Mouse (Mus musculus) liver, embryonic 14.5 days (tissue): ENCODE results near the gene Mlkl. TPM values are rescaled to one million over a fixed set of nuclear protein-coding genes. Genes with fewer than 3 reads are reported as not detected.

Experiments
- ATAC-seq: fragments of 200-750 bp; cut with Nextera tagmentation; 2 replicates; pipeline ENCODE4 v1.8.0; 2017; ENCODE audit warnings: moderate number of reproducible peaks, mild to moderate bottlenecking, moderate library complexity; ENCODE audit not compliant: insufficient read depth
- DNase-seq, 3 experiments: peaks; one replicate each; pipeline ENCODE4 v3.0.0-alpha.2; 2012 to 2013; ENCODE audit warnings: low read depth in 3 of 3, low spot score in 3 of 3
- H3K27ac ChIP-seq: fragments of 300-500 bp; sonication (generic); 2 replicates; pipeline ENCODE4 v1.5.1; 2014; ENCODE audit warnings: moderate library complexity, mild to moderate bottlenecking, control low read depth, inconsistent platforms
- H3K27me3 ChIP-seq: fragments of 300-500 bp; sonication (generic); 2 replicates; pipeline ENCODE4 v1.6.1; 2014; ENCODE audit warnings: mild to moderate bottlenecking, low read length, moderate library complexity; ENCODE audit not compliant: control insufficient read depth, insufficient read depth
- H3K36me3 ChIP-seq: fragments of 300-500 bp; sonication (generic); replicated peaks from 2 replicates; pipeline ENCODE4 v1.6.1; 2014; ENCODE audit warnings: low read depth; ENCODE audit not compliant: control insufficient read depth, insufficient read depth
- H3K4me1 ChIP-seq, 2 experiments: fragments of 200-500 bp in 1 of 2; fragments of 300-500 bp in 1 of 2; sonication (generic) in 1 of 2; replicated peaks; 2 replicates each; pipeline ENCODE4 v1.6.1; 2012 to 2014; ENCODE audit warnings: antibody characterized with exemption in 1 of 2, inconsistent platforms in 1 of 2, low read length in 1 of 2; ENCODE audit not compliant: control insufficient read depth in 2 of 2, insufficient read depth in 2 of 2
- H3K4me2 ChIP-seq: fragments of 300-500 bp; sonication (generic); 2 replicates; pipeline ENCODE4 v1.6.1; 2014; ENCODE audit warnings: low read depth, mild to moderate bottlenecking, control low read depth, moderate library complexity
- H3K4me3 ChIP-seq, 2 experiments: fragments of 200-500 bp in 1 of 2; fragments of 300-500 bp in 1 of 2; sonication (generic) in 1 of 2; 2 replicates each; pipeline ENCODE4 v1.5.1; 2012 to 2014; ENCODE audit warnings: low read depth in 2 of 2, low read length in 2 of 2, mild to moderate bottlenecking in 2 of 2, control low read depth in 1 of 2, inconsistent platforms in 1 of 2, moderate library complexity in 1 of 2; ENCODE audit not compliant: insufficient read depth in 1 of 2
- H3K9ac ChIP-seq: fragments of 300-500 bp; sonication (generic); replicated peaks from 2 replicates; pipeline ENCODE4 v1.6.1; 2014; ENCODE audit warnings: mild to moderate bottlenecking, control low read depth, moderate library complexity
- H3K9me3 ChIP-seq: fragments of 300-500 bp; sonication (generic); 2 replicates; pipeline ENCODE4 v1.6.1; 2016; ENCODE audit warnings: low read length, mixed read lengths; ENCODE audit not compliant: control insufficient read depth
- CTCF ChIP-seq: IDR thresholded peaks from 2 replicates; pipeline ENCODE4 v1.5.1; 2016; ENCODE audit warnings: antibody characterized with exemption, low read depth, control low read depth
- EP300 ChIP-seq: IDR thresholded peaks from 2 replicates; pipeline ENCODE4 v1.6.1; 2016; ENCODE audit warnings: antibody characterized with exemption, low read depth
- WGBS: fragments of 180-500 bp; shearing (Covaris S2); extraction: QIAGEN DNeasy Blood & Tissue Kit; methylation state at CpG from one replicate; pipeline ENCODE4 v1.1.7; 2014; ENCODE audit not compliant: insufficient replicate concordance; 5-methylcytosine and 5-hydroxymethylcytosine counted together
- polyA plus RNA-seq, 2 experiments: library from polyadenylated mRNA; depleted of rRNA in 1 of 2; stranded (reverse) in 1 of 2; unstranded in 1 of 2; fragments of >200 nt; fragmentation: Nextera tagmentation in 1 of 2; extraction: Ambion mirVana in 1 of 2; gene quantifications; 2 replicates each; pipeline versions ENCODE4 v1.2.1 to v1.2.3; 2012 to 2014

The Mlkl gene
- polyA plus RNA-seq, 2 experiments, result 1.6 to 2.8 TPM

- TF ChIP-seq EP300 (no peak), CTCF (no peak)
- no peak for ATAC-seq
Measured at GRCm38 (mm10) chr8:111367350-111367749, 29.4 kb upstream of the Mlkl start.

GRCm38 (mm10) chr8:111366610-111367234, 28.7 kb upstream of the Mlkl start:
- Histone ChIP-seq H3K9ac (no peak overlapping the region), H3K9me3 (no peaks in the 10 kb centered on the region), H3K4me1 (no peaks in the 10 kb centered on the region; a peak in 1 of 4 replicates), H3K4me2 (no peak overlapping the region), H3K27ac (no peak overlapping the region), H3K27me3 (no peaks in the 10 kb centered on the region), H3K4me3 (no peak overlapping the region), H3K36me3 (no peaks in the 10 kb centered on the region)
- DNase-seq, result no peak
- ATAC-seq, result no peak
- 37% methylated on average over 14 of the region's 14 CpGs for WGBS
- no peak for TF ChIP-seq CTCF

More at GRCm38 (mm10) chr8:111367350-111367749, 29.4 kb upstream of the Mlkl start:
- 81% methylated on average over 8 of the region's 8 CpGs for WGBS
- no peak overlapping the region for H3K4me3 ChIP-seq
- H3K9me3 ChIP-seq, result no peaks in the 10 kb centered on the region
- no peak overlapping the region for H3K9ac ChIP-seq
- no peak for DNase-seq
- H3K4me1 ChIP-seq, result no peaks in the 10 kb centered on the region; a peak in 1 of 4 replicates
- H3K27me3 ChIP-seq, result no peaks in the 10 kb centered on the region
- no peaks in the 10 kb centered on the region for H3K36me3 ChIP-seq
- no peak overlapping the region for H3K4me2 ChIP-seq
- no peak overlapping the region for H3K27ac ChIP-seq

GRCm38 (mm10) chr8:111363489-111363888, 25.5 kb upstream of the Mlkl start:
- Histone ChIP-seq H3K27me3 (no peaks in the 10 kb centered on the region), H3K4me3 (no peak overlapping the region), H3K4me1 (no peaks in the 10 kb centered on the region), H3K9ac (no peak overlapping the region), H3K4me2 (no peak overlapping the region), H3K36me3 (no peaks in the 10 kb centered on the region), H3K9me3 (no peaks in the 10 kb centered on the region), H3K27ac (no peak overlapping the region)
- no peak for ATAC-seq
- WGBS, result 71% methylated on average over 8 of the region's 8 CpGs
- TF ChIP-seq EP300 (no peak), CTCF (no peak)
- no peak for DNase-seq

DNA sequence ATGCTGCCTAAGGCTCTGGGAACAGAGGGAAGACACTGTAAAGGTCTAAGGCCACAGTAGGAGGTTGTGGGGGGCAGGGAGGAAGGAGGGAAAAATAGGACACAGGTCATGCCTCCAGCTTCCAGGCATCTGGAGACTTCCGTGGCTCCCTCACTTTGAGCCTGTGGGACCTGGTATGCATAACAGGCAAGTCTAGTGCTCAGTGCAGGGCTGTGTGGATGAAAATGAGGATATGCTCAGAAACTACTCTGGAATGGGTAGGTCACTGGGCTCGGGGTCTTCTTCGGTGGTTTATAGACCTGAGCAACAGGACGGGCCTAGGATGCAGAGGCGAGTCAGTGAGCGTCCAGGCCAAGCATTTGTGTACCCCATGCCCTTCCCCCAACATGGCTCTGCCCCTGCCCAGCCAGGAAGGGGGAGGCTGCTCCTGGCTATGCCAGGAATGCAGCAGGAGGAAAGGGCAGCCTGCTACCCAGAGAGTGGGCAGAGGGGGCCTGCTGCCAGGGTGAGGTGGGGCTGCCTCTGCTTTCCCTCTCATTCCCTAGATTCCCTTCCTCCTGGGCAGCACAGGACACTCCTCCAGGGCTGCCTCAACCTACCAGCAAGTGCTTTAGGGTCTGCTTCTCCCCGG, 22.7 kb upstream of the Mlkl start:
- H3K4me2 ChIP-seq, result no peak overlapping the region
- H3K36me3 ChIP-seq, result no peaks in the 10 kb centered on the region
- H3K9ac ChIP-seq, result no peak overlapping the region
- TF ChIP-seq EP300, result no peak
- TF ChIP-seq CTCF, result no peak
- no peaks in the 10 kb centered on the region for H3K9me3 ChIP-seq
- H3K27me3 ChIP-seq, result no peaks in the 10 kb centered on the region
- H3K27ac ChIP-seq, result no peak overlapping the region
- WGBS, result 38% methylated on average over 7 of the region's 7 CpGs
- DNase-seq, result no peak
- no peak for ATAC-seq
- no peaks in the 10 kb centered on the region for H3K4me1 ChIP-seq
- H3K4me3 ChIP-seq, result no peak overlapping the region

GRCm38 (mm10) chr8:111359936-111360335, 22.0 kb upstream of the Mlkl start:
- Histone ChIP-seq H3K36me3 (no peaks in the 10 kb centered on the region), H3K4me2 (no peak overlapping the region), H3K4me1 (no peaks in the 10 kb centered on the region), H3K4me3 (no peak overlapping the region), H3K9ac (no peak overlapping the region), H3K9me3 (no peaks in the 10 kb centered on the region), H3K27ac (no peak overlapping the region), H3K27me3 (no peaks in the 10 kb centered on the region)
- DNase-seq, result no peak
- TF ChIP-seq EP300, result no peak
- TF ChIP-seq CTCF, result no peak
- ATAC-seq, result no peak
- WGBS, result 45% methylated on average over 5 of the region's 5 CpGs
